In genomic region chr13:44248401-44248800, GRCm38 (mm10) we compare ENCODE assay signal across 15 mouse cellular contexts.
DNase-seq lines count a peak whose midpoint lies in the region; ATAC-seq and TF ChIP-seq lines count a peak whose summit lies in the region.
"Had no signal": no experiment of that assay in that cellular context is flagged by ENCODE, and none has a peak within 500 bp of the region (broad histone marks: within the 10 kb centered on the region; RNA-seq: fewer than 3 reads in every experiment).

No protein-coding gene starts in this region.

- WGBS in intestine, embryonic 14.5 days = 14% methylated on average over 8 of the region's 8 CpGs
- 27% methylated on average over 8 of the region's 8 CpGs for WGBS in intestine, postnatal 0 days
- 16% methylated on average over 8 of the region's 8 CpGs for WGBS in stomach, embryonic 14.5 days
- 15% methylated on average over 8 of the region's 8 CpGs for WGBS in stomach, postnatal 0 days

- no peaks in the 10 kb centered on the region for H3K9me3 ChIP-seq in intestine, embryonic 14.5 days (ENCODE audit: control insufficient read depth, low read length)
- H3K9me3 ChIP-seq in intestine, postnatal 0 days (ENCODE audit: control insufficient read depth) = no peaks in the 10 kb centered on the region
- H3K9me3 ChIP-seq in stomach, embryonic 14.5 days (ENCODE audit: control insufficient read depth, low read depth, low read length) = no peaks in the 10 kb centered on the region
- no peaks in the 10 kb centered on the region for H3K9me3 ChIP-seq in stomach, postnatal 0 days (ENCODE audit: control insufficient read depth, low read length)
- H3K9me3 ChIP-seq: hindbrain, embryonic 15.5 days; liver, embryonic 13.5 days; neural tube, embryonic 15.5 days had no signal

- H3K27me3 ChIP-seq in intestine, embryonic 14.5 days (replicated peaks; ENCODE audit: control insufficient read depth, insufficient read depth, low read length) = no peaks in the 10 kb centered on the region
- H3K27me3 ChIP-seq in intestine, postnatal 0 days (replicated peaks; ENCODE audit: control insufficient read depth, insufficient read depth, low read length) = no peaks in the 10 kb centered on the region
- no peaks in the 10 kb centered on the region for H3K27me3 ChIP-seq in stomach, embryonic 14.5 days (ENCODE audit: control insufficient read depth, insufficient read depth, low read length)
- H3K27me3 ChIP-seq in stomach, postnatal 0 days (ENCODE audit: control insufficient read depth, insufficient read depth, low read length) = no peaks in the 10 kb centered on the region
- H3K27me3 ChIP-seq: hindbrain, embryonic 15.5 days; liver, embryonic 13.5 days; neural tube, embryonic 15.5 days had no signal

- no peak for ATAC-seq in intestine, embryonic 14.5 days (replicated peaks; ENCODE audit: low FRiP score, low TSS enrichment, low read depth)
- ATAC-seq in intestine, postnatal 0 days = no peak
- no peak for ATAC-seq in stomach, embryonic 14.5 days (ENCODE audit: insufficient number of reproducible peaks, insufficient read depth, low FRiP score, low read depth)
- no peak; the same call in 1 of the 2 replicates for ATAC-seq in stomach, postnatal 0 days (ENCODE audit: low FRiP score, low TSS enrichment)

- no peak for DNase-seq in intestine, embryonic 14.5 days (ENCODE audit: low spot score)
- DNase-seq in stomach, postnatal 0 days (ENCODE audit: low spot score) = no peak
- peak; percentile 73 to 83 for DNase-seq in heart, postnatal 10 days
- DNase-seq in left cerebral cortex, adult 18-20 months (ENCODE audit: low spot score in 2 of 2) = no peak
- no peak for DNase-seq in adrenal gland, postnatal 25 days
- DNase-seq in adrenal gland, postnatal 4 days (ENCODE audit: low spot score in 2 of 2) = no peak
- DNase-seq: gastrocnemius, postnatal 25 days; liver, embryonic 13.5 days; right cerebral cortex, adult 18-20 months; thymus, postnatal 4 days had no signal

- H3K4me1 ChIP-seq in intestine, embryonic 14.5 days (replicated peaks; ENCODE audit: control insufficient read depth, insufficient read depth, low read length) = peaks cover 16% of the 10 kb centered on the region; the same call in 1 of the 2 replicates
- no peaks in the 10 kb centered on the region for H3K4me1 ChIP-seq in intestine, postnatal 0 days (replicated peaks; ENCODE audit: control insufficient read depth, insufficient read depth, low read length)
- peaks cover 9% of the 10 kb centered on the region for H3K4me1 ChIP-seq in stomach, embryonic 14.5 days (ENCODE audit: control insufficient read depth, insufficient read depth, low read length)
- H3K4me1 ChIP-seq in stomach, postnatal 0 days (replicated peaks; ENCODE audit: control insufficient read depth, insufficient read depth) = no peaks in the 10 kb centered on the region

- no peak for TF ChIP-seq CTCF in intestine, postnatal 0 days (IDR thresholded peaks at IDR 0.05; ENCODE audit: low read depth)
- no peak for TF ChIP-seq CTCF in stomach, postnatal 0 days (IDR thresholded peaks at IDR 0.05; ENCODE audit: low read depth)

- no peak overlapping the region for H3K4me2 ChIP-seq in intestine, embryonic 14.5 days (ENCODE audit: low read length)
- no peak overlapping the region for H3K4me2 ChIP-seq in intestine, postnatal 0 days (replicated peaks; ENCODE audit: low read depth)
- H3K4me2 ChIP-seq in stomach, embryonic 14.5 days (replicated peaks; ENCODE audit: low read depth, low read length) = no peak overlapping the region
- H3K4me2 ChIP-seq in stomach, postnatal 0 days (replicated peaks; ENCODE audit: low read depth) = no peak overlapping the region
- H3K4me2 ChIP-seq: hindbrain, embryonic 15.5 days; liver, embryonic 13.5 days; neural tube, embryonic 15.5 days had no signal

- H3K4me3 ChIP-seq in intestine, embryonic 14.5 days (ENCODE audit: low read depth, low read length) = no peak overlapping the region
- no peak overlapping the region for H3K4me3 ChIP-seq in intestine, postnatal 0 days (ENCODE audit: low read depth, low read length)
- H3K4me3 ChIP-seq in stomach, embryonic 14.5 days (ENCODE audit: low read depth, low read length) = no peak overlapping the region
- no peak overlapping the region for H3K4me3 ChIP-seq in stomach, postnatal 0 days (ENCODE audit: low read depth, low read length)
- H3K4me3 ChIP-seq: hindbrain, embryonic 15.5 days; left cerebral cortex, adult 2 months; liver, embryonic 13.5 days; neural tube, embryonic 15.5 days had no signal

- H3K9ac ChIP-seq in intestine, embryonic 14.5 days (ENCODE audit: low read length) = no peak overlapping the region
- no peak overlapping the region for H3K9ac ChIP-seq in intestine, postnatal 0 days (ENCODE audit: low read depth, low read length)
- H3K9ac ChIP-seq in stomach, embryonic 14.5 days (replicated peaks; ENCODE audit: low read depth, low read length) = no peak overlapping the region
- H3K9ac ChIP-seq in stomach, postnatal 0 days (ENCODE audit: low read length) = no peak overlapping the region
- H3K9ac ChIP-seq: hindbrain, embryonic 15.5 days; liver, embryonic 13.5 days; neural tube, embryonic 15.5 days had no signal

- intact Hi-C loops in heart, postnatal 10 days (cut with DNase I) = no loop called here

- H3K36me3 ChIP-seq in intestine, embryonic 14.5 days (ENCODE audit: control insufficient read depth, insufficient read depth, low read length) = no peaks in the 10 kb centered on the region
- no peaks in the 10 kb centered on the region for H3K36me3 ChIP-seq in intestine, postnatal 0 days (ENCODE audit: control insufficient read depth, insufficient read depth)
- no peaks in the 10 kb centered on the region for H3K36me3 ChIP-seq in stomach, embryonic 14.5 days (ENCODE audit: control insufficient read depth, insufficient read depth, low read length)
- H3K36me3 ChIP-seq in stomach, postnatal 0 days (ENCODE audit: control insufficient read depth, insufficient read depth, low read length) = no peaks in the 10 kb centered on the region
- H3K36me3 ChIP-seq: hindbrain, embryonic 15.5 days; liver, embryonic 13.5 days; neural tube, embryonic 15.5 days had no signal

- TF ChIP-seq EP300 in stomach, postnatal 0 days (optimal IDR thresholded peaks at IDR 0.05) = no peak

- peak overlapping the region; percentile 64; the same call in 1 of the 2 replicates for H3K27ac ChIP-seq in intestine, embryonic 14.5 days (ENCODE audit: low read depth)
- no peak overlapping the region for H3K27ac ChIP-seq in intestine, postnatal 0 days (ENCODE audit: low read depth, low read length)
- H3K27ac ChIP-seq in stomach, embryonic 14.5 days (ENCODE audit: low read length) = peak overlapping the region; percentile 49; the same call in 1 of the 2 replicates
- no peak overlapping the region for H3K27ac ChIP-seq in stomach, postnatal 0 days (replicated peaks)
- H3K27ac ChIP-seq: hindbrain, embryonic 15.5 days; left cerebral cortex, adult 2 months; liver, embryonic 13.5 days; neural tube, embryonic 15.5 days had no signal

Comparison
In these comparisons a context has a peak if more than half of its experiments do, and no peak if none do; other contexts are left out.
1. H3K27ac ChIP-seq: peak in intestine, embryonic 14.5 days (single experiment) and stomach, embryonic 14.5 days (single experiment); none in intestine, postnatal 0 days (single experiment) and stomach, postnatal 0 days (single experiment).
2. DNase-seq: peak in heart, postnatal 10 days (2 of 2); none in intestine, embryonic 14.5 days (single experiment), stomach, postnatal 0 days (single experiment), left cerebral cortex, adult 18-20 months (0 of 2), adrenal gland, postnatal 25 days (single experiment) and adrenal gland, postnatal 4 days (0 of 2).